Mouse (Mus musculus): ENCODE results near the gene H2-M5.

The H2-M5 gene

DNA sequence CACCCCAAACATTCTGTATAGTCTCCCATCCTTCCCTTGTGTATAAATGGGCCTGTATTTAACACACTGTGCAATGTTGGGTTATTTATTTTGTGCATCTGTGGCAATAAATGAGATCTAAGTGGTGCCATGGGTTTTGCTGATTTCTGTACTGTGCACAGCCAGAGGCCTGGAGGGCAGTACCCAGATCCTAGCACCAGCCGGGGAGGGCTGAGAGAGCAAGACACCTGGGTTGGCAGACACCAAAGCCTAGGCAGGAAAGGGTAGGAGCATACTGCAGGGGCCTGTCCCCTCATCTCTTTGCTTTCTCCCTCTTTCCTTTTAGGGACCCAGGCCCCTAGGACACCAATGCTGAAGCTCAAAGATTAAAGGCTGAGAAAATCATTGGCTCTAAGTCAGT, 41.1 kb downstream of the H2-M5 start:
- no peak for DNase-seq (ENCODE audit: low spot score in 2 of 2)

DNA sequence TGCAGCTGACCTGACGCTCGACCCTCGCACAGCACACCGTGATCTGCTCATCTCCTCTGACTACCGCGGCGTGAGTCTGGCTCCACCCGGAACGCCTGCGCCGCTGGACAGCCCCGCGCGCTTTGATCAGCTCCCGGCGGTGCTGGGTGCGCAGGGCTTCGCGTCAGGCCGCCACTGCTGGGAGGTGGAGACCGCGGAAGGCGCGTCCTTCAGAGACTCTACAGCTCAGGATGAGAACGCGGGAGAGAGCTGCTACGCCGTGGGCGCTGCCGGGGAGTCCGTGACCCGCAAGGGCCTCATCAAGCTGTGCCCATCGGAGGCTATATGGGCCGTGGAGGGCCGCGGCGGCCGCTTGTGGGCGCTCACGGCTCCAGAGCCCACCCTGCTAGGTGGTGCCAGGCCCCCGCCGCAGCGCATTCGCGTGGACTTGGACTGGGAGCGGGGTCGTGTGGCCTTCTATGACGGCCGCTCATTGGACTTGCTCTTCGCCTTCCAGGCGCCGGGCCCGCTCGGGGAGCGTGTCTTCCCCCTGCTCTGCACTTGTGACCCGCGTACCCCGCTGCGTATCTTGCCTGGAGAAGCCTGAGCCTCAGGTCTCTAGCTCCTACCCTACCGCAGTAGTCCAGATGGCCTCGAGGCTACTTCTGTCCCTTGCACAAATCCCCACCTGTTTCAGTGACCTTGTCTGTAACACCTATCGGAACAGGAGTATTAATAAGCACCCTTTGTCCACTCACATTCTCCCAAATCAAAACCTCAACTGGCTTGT, 42.1 kb downstream of the H2-M5 start:
- DNase-seq (ENCODE audit: low spot score in 2 of 2), result peak in 1 of 2 experiments; percentile 23

DNA sequence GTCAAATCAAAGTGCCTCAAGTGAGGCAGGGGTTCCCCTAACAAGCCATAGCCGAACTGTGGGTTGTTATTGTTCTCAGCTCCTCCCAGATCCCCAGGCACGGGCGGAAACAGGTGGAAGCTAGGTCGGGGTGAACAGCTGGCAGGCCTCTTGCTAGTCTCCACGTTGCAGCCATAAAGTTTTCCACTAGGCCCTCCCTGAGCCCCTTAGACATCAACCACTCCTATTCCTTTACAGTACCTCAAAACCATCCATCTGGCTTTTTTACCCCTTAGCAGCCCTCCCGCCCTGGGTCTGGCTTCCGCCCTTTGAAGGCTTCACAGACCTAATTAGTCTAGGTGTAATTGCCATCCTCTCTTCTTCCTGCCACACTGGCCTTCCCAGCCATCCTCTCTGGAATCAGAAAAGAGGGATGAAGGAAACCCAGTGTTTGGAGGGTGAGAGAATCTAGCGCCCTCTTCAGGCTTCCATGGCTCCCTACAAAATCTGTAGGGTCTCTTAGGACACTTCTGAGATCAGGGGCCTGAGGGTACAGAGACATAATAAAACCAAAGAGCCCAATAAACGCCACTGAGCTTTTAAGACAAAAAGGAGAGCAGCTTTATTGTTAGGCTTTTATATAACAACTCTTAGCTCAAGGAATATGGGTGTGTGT, 45.1 kb downstream of the H2-M5 start:
- DNase-seq (ENCODE audit: low spot score in 2 of 2), result peak; percentile 61 to 68

DNA sequence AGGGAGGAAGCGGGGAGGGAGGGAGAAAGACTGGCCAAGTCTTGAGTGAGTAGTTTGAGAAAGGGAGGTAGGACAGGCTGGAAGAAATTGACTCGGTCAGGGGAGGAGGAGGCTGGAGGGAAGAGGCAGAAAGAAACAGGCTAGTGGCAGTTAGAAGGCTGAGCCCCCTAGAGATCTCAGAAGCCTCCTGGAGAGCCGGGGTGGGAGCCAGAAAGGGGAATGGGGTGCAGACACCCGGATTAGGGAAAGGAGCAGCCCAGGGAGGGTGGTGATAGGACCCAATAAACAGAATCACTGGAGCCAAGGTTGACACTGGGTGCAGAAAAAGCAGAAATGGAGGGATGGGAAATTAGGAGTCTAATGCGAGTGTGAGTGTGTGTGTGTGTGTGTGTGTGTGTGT, 45.6 kb downstream of the H2-M5 start:
- DNase-seq (ENCODE audit: low spot score in 2 of 2), result no peak

DNA sequence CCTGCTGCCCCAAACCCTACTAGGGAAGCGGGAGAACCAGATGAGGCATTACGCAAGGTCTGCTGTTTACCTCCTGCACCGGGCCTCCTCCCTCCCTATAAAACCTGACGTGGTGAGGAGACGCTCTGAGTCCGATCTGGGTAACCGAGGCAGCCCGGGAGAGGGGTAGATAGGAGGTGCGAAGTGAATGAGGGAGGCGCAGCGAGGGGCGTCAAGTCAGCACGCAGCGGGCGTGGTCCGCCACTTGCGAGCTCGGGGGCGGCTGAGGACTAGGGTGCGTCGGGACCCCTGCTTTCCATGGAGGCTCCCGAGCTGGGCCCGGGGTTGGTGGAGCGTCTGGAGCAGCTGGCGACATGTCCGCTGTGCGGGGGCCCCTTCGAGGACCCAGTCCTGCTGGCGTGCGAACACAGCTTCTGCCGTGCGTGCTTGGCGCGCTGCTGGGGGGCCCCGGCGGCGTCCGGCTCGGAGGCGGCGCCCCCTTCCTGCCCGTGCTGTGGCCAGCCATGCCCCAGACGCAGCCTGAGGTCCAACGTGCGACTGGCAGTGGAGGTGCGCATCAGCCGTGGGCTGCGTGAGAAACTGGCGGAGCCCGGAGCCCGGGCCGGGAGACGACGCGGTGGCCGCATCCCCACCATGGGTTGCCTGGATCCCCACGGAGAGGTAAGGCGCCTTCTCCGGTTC, 46.4 kb downstream of the H2-M5 start, which contains the start of gene Rnf39:
Rnf39 (plus strand) TSS at position 128 of the 681 bp plus-strand sequence.
- peak in 1 of 2 experiments; percentile 24 for DNase-seq (ENCODE audit: low spot score in 2 of 2)

DNA sequence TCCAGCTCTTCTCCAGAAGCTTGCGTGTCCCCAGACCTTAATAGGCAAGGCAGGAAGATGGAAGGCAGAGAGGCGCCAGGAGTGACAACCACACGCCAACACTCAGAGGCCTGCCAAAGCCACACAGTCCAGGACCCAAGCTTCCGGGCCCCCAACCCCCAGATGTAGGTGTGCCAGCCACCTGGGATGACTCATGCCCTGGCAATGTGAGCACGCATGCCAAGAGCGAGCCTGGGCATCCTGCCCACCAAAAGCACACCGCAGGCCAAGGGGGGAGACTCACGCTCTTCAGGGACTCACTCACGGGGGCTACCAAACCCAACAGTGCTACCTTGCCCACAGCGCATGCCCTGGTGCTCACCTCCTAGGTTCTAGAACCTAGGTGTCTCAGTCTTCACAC, 46.9 kb downstream of the H2-M5 start:
- DNase-seq (ENCODE audit: low spot score in 2 of 2), result peak in 1 of 2 experiments; percentile 25

DNA sequence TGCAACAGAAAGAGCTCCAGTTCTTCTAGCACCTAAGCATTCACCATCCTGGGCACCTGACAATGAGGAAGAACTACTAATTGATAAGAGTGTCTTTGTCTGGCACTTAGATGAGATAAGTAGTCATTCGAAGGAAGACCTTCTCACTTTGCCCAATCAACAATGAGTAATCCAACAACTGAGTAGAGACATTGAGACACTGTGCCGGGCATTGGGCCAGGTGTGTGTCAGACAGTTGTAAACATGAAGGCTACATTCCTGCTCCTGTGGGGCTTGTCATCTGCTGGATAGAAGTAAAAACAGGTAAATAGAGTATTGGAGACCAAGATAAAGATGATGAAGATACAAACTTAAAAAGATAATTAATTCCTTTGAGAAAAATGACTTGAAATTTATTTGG, 51.3 kb downstream of the H2-M5 start:
- DNase-seq (ENCODE audit: low spot score in 2 of 2), result no peak

Measured in thymus, postnatal 10 days (tissue).